Mouse (Mus musculus): ENCODE results near the gene Zbtb39. TPM values are rescaled to one million over a fixed set of nuclear protein-coding genes. Genes with fewer than 3 reads are reported as not detected.

The Zbtb39 gene
- 0.67 TPM for polyA plus RNA-seq (2017; shearing (Covaris generic))

DNA sequence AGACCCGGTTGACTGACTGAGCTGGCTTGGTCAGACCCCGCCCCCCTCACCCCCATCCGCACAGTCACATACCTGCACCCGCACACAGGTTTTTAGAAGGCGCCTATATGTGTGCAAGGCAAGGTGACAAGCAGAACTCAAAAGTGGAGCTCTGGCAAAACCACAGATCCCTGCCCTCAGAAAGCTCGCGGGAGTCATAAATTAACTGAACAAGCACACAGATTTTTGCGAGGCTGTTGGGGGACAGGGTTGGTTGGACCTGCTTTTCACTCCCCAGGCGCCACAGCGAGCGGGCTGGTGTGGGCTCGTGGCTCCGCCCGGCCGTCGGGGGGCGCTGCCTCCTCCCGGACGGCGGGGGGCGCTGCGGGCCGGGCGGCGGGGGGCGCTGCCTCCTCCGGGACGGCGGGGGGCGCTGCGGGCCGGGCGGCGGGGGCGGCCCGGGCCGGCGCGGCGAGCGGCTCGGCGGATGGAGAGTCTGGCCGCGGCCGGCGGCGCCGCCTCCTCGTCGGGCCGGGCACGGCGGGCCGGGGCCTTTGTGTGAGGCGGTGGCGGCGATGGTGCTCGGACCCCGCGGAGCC, at the start of gene Zbtb39:
Gene Zbtb39 (plus strand): TSS at position 456 of the 578 bp plus-strand sequence.

GRCm38 (mm10) chr10:127704766-127705220, 34.5 kb upstream of the Zbtb39 start, which contains the start of gene Myo1a:
Myo1a (plus strand) TSS chr10:127705170.

GRCm38 (mm10) chr10:127724178-127724577, 15.2 kb upstream of the Zbtb39 start, which contains the start of gene Tac2:
Tac2 (plus strand) TSS chr10:127724478.

GRCm38 (mm10) chr10:127751548-127751947, 12.2 kb downstream of the Zbtb39 start, which contains the start of gene Gpr182:
Gpr182 (minus strand) TSS chr10:127751732.

DNA sequence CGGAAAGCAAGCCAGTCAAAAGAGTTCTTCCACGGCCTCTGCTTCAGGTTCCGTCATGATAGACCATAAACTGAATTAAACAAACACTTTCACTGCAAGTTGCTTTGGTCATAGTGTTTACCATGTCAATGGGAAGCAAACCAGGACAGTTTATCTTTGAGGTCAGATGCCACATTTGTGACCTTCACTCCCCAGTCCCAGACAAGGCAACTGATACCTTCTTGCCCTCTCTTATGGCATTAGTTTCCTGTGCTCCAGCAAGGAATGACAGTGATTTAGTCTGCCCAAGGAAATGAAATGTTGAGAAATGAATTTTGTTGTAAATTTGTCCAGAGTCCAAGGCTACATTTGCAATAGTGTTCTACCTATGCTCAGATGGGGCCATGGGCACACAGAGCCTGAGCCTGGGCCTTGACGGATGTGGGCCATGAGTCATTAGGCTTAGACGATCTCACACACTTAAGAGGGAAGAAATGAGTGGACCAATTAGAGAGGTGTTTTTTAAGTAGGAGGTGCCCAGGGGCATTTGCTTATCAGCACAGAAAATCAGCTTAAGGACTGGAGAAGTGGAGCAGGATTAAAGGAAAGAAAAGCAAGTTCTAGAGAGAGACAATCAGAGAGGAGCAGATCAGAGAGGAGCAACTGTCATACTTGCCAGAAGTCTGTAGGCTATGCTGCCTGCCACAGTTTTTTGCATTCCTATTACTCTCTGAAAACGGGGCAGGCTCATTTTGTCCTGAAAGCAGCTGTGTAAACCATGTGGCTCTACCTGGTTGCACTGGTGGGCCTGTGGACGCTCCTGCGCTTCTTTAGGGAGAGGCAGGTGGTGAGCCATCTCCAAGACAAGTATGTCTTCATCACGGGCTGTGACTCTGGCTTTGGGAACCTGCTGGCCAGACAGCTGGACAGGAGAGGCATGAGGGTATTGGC, 20.1 kb downstream of the Zbtb39 start, which contains the start of the genes Rdh1 and Rdh16f1:
Gene Rdh1 (plus strand): TSS at position 541 of the 930 bp plus-strand sequence.
Gene Rdh16f1 (plus strand): TSS at position 607 of the 930 bp plus-strand sequence.

GRCm38 (mm10) chr10:127776011-127776410, 36.7 kb downstream of the Zbtb39 start, which contains the start of gene Rdh9:
Rdh9 (plus strand) TSS chr10:127776386.

Other genes starting within 250 kb of the Zbtb39 start
- gene Stac3, start 237.9 kb upstream of the Zbtb39 start, polyA plus RNA-seq (2017; shearing (Covaris generic)): 0.14 TPM
- gene Ndufa4l2, start 224.6 kb upstream of the Zbtb39 start, polyA plus RNA-seq (2017; shearing (Covaris generic)): not detected
- gene Shmt2, start 217.1 kb upstream of the Zbtb39 start, polyA plus RNA-seq (2017; shearing (Covaris generic)): 103 TPM
- gene Nxph4, start 205.0 kb upstream of the Zbtb39 start, polyA plus RNA-seq (2017; shearing (Covaris generic)): not detected
- 0.31 TPM for gene Lrp1, start 118.4 kb upstream of the Zbtb39 start, polyA plus RNA-seq (2017; shearing (Covaris generic))
- 249 TPM for gene Stat6, start 96.6 kb upstream of the Zbtb39 start, polyA plus RNA-seq (2017; shearing (Covaris generic))
- gene Nemp1, start 72.6 kb upstream of the Zbtb39 start, polyA plus RNA-seq (2017; shearing (Covaris generic)): 10.4 TPM
- 67.4 TPM for gene Nab2, start 71.0 kb upstream of the Zbtb39 start, polyA plus RNA-seq (2017; shearing (Covaris generic))
- not detected for gene Myo1a, start 34.4 kb upstream of the Zbtb39 start, polyA plus RNA-seq (2017; shearing (Covaris generic))
- 0.28 TPM for gene Tac2, start 15.1 kb upstream of the Zbtb39 start, polyA plus RNA-seq (2017; shearing (Covaris generic))
- 0.06 TPM for gene Gpr182, start 12.2 kb downstream of the Zbtb39 start, polyA plus RNA-seq (2017; shearing (Covaris generic))
- 0.18 TPM for gene Rdh1, start 20.2 kb downstream of the Zbtb39 start, polyA plus RNA-seq (2017; shearing (Covaris generic))
- not detected for gene Rdh16f1, start 20.2 kb downstream of the Zbtb39 start, polyA plus RNA-seq (2017; shearing (Covaris generic))
- gene Rdh9, start 36.8 kb downstream of the Zbtb39 start, polyA plus RNA-seq (2017; shearing (Covaris generic)): 1.1 TPM
- gene Rdh16, start 61.6 kb downstream of the Zbtb39 start, polyA plus RNA-seq (2017; shearing (Covaris generic)): not detected
- gene Rdh19, start 110.4 kb downstream of the Zbtb39 start, polyA plus RNA-seq (2017; shearing (Covaris generic)): not detected
- gene Rdh16f2, start 126.9 kb downstream of the Zbtb39 start, polyA plus RNA-seq (2017; shearing (Covaris generic)): not detected
- gene Rdh7, start 149.3 kb downstream of the Zbtb39 start, polyA plus RNA-seq (2017; shearing (Covaris generic)): not detected
- gene Sdr9c7, start 159.0 kb downstream of the Zbtb39 start, polyA plus RNA-seq (2017; shearing (Covaris generic)): not detected

All from CD4-positive, CD25-positive, alpha-beta regulatory T cell (primary cell).